Mouse (Mus musculus) heart, postnatal 25 days (tissue): ENCODE data around the gene Fgfr2. TPM values are rescaled to one million over a fixed set of nuclear protein-coding genes. Genes with fewer than 3 reads are reported as not detected.

Source experiments
- DNase-seq: peaks from one replicate; pipeline ENCODE4 v3.0.0; 2022; ENCODE audit warnings: low spot score
- intact Hi-C: fragments of 180-260 bp; cut with DNase I; formaldehyde crosslinking; loops from one replicate; pipeline ENCODE4 v1.15.1; 2025
- total RNA-seq, 2 experiments: library from RNA; stranded (reverse); gene quantifications; 2 replicates each; pipeline ENCODE4 v1.2.3; 2021

Fgfr2 gene
- total RNA-seq, 2 experiments from 2014 or later = 1.7 to 1.8 TPM

GRCm38 (mm10) chr7:132253513-132253912 lies 869.6 kb downstream of the Fgfr2 start:
- intact Hi-C loops = no loop called here
- DNase-seq = no peak

DNA sequence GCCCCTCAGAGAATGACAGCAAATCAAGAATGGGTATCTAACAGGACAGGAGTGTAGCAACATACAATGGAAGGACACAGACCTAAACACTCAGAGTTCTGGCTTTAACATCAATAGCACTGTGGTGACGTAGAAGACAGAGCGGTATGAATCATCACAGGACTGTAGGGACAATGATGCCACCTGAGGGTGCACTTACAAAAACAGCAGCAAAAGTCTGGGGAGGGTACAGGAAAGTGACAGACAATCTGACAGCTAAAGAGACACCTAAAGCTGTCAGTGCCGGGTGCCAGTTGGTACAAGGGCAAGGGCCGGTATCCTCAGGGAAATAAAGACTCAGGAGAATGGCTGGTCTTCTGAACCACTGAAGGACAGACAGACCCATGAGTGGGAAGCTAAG lies 870.1 kb downstream of the Fgfr2 start:
- intact Hi-C loops = no loop called here

GRCm38 (mm10) chr7:132249563-132250119 lies 873.5 kb downstream of the Fgfr2 start:
- intact Hi-C loops = no loop called here
- DNase-seq = no peak

More for the DNA sequence above, 870.1 kb downstream of the Fgfr2 start:
- no peak for DNase-seq

DNA sequence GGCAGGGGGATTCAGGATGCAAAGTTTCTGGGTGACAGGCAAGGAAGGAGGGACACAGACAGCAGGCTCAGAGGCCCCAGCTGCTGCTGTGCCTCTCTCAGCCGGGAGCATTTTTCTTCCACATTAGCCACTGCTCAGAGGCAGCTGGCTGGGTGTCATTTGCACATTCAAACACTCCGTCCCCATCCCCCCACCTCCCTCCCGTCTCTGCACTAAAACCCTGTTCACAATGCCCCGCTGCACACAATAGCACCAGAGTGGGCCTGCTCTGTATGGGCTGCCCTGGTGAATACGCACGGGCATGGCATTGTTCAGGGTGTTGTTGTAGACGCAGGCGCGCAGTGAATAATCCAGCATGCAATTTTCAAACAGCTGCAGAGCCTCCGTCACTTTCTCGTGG lies 875.6 kb downstream of the Fgfr2 start:
- intact Hi-C loops = no loop called here
- DNase-seq = no peak

- intact Hi-C loops = no loop called here
- no peak for DNase-seq
These were observed 876.1 kb downstream of the Fgfr2 start for GRCm38 (mm10) chr7:132247091-132247490.

- intact Hi-C loops = loop anchor here (2.0 kb wide), 1 partner anchor 39 kb away; no protein-coding TSS in a partner anchor
- DNase-seq = peak; percentile 21
These were observed 877.4 kb downstream of the Fgfr2 start for GRCm38 (mm10) chr7:132245730-132246129.

DNA sequence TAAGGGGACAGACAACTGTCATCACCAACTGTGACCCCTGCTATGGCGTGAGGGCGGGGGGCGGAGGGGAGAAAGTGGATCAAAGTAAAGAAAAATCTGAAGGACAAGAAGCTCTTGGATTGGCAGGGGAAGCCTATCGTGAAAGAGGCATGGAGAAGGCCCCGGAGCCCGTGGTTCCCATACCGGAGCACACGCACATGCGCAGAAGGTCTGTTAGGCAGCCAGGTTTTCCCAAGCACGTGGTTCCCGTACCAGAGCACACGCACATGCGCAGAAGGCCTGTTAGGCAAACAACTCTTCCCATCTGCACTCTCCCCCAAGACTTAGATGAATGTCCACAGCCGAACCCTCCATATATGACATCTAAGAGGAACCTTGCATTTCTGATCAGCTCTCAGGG lies 878.5 kb downstream of the Fgfr2 start:
- DNase-seq = no peak
- intact Hi-C loops = loop anchor here (2.0 kb wide), 1 partner anchor 40 kb away; no protein-coding TSS in a partner anchor

DNA sequence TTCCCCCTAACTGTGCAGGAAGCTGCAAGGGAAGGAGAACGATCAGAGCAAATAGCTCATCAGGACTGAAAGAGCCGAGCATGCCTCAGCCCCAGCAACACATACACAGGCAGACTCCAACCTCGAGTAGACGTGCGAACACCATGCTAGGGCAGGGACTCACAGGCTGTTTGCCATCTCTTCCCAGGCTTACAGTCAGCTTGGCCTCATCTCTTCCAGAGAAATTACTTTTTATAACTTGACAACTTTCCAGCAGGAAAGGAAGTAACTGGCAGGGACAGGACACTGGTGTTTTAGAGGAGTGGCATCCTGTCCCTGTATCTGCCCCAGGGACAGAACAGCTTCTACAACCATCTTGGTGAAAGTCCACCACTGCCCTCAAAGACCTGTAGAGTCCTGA lies 879.9 kb downstream of the Fgfr2 start:
- intact Hi-C loops = no loop called here
- no peak for DNase-seq

DNA sequence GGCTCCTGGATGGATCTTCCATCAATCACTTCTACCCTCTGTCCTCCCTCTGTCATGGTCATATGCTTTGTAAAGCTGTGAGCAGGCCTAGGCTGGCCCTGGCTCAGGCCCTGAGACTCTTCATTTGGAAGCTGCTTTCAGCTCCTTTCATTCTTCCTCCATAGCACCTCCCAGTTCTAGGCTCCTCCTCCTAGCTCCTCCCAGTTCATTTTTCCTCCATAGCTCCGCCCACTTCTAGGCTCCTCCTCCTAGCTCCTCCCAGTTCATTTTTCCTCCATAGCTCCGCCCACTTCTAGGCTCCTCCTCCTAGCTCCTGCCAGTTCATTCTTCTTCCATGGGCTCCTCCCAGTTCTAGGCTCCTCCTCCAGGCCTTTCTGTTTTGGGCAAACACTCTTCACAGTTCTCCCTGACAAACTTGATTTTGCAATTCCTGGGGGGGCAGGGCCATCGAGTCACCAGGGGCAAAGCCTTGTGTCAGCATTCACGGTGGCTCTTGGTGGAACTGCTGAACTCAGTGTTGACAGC lies 880.5 kb downstream of the Fgfr2 start:
- intact Hi-C loops = no loop called here
- no peak for DNase-seq

- DNase-seq = no peak
- intact Hi-C loops = no loop called here
These were observed 884.2 kb downstream of the Fgfr2 start for GRCm38 (mm10) chr7:132238921-132239320.

DNA sequence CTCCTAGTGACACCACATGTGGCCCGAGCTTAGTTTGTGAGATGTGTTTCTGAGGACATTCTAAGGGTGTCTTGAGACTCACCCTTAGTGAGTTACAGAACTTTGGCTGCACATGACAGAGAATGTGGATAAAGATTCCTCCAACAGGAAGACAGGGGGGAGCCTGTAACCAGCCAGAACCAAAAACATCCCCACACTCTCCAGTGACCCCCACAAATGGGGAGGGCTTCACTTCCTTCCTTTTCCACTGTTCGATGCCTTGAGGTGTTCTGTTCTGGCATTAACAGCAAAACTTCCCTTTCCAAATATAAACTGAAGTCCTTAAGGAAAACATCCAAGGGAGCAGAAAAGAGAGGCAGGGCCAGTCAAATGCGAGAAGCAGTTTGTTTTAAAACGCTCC lies 886.0 kb downstream of the Fgfr2 start:
- no peak for DNase-seq
- intact Hi-C loops = loop anchor here (2.0 kb wide), 1 partner anchor 80 kb away; the partner anchor contains the start of gene Chst15

GRCm38 (mm10) chr7:132236789-132237188 lies 886.4 kb downstream of the Fgfr2 start:
- DNase-seq = no peak
- intact Hi-C loops = loop anchor here (2.0 kb wide), 1 partner anchor 80 kb away; the partner anchor contains the start of gene Chst15

- no peak for DNase-seq
- intact Hi-C loops = no loop called here
These were observed 888.9 kb downstream of the Fgfr2 start for GRCm38 (mm10) chr7:132234250-132234649.

GRCm38 (mm10) chr7:132233732-132234131 lies 889.4 kb downstream of the Fgfr2 start:
- no peak for DNase-seq
- intact Hi-C loops = no loop called here

DNA sequence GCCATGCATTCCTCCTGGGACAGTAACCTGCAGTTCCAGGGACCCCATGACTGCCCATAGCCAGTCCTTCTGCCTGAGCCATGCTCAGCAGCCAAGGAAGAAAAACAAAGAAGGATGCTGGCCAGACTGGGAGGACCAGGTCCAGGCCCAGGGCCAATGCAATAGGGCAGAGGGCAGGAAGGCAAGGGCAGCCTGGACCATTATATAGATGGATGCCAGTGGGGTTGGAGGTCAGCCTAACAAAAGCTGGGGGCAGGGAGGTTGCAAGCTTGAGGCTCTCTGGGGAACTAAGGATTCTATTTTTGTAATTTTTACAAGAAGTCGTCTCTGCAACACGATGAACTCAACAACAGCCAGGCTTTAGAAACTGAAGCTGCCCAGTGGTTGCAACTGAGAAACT lies 890.2 kb downstream of the Fgfr2 start:
- intact Hi-C loops = no loop called here
- DNase-seq = no peak

DNA sequence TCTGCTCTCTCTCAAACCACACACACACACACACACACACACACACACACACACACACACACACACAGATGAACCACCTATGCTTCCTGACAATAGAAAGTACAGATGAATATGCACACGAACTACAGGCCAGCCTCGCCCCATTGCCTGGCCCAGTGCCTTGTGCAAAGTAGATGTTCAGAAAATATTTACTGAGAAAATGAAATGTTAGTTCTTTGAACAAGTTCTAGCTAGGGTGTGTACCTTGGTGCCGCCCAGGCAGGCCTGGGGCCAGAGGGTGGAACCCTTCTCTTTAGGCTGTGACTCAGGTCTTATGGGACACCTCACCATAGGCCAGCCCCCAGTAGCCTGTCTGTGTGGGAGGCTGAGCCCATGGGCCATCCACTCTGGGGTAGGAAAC lies 891.7 kb downstream of the Fgfr2 start:
- intact Hi-C loops = no loop called here
- DNase-seq = no peak

- no peak for DNase-seq
- intact Hi-C loops = no loop called here
These were observed 892.2 kb downstream of the Fgfr2 start for GRCm38 (mm10) chr7:132230961-132231360.

GRCm38 (mm10) chr7:132227075-132227640 lies 896.0 kb downstream of the Fgfr2 start:
- intact Hi-C loops = loop anchor here (2.0 to 5.0 kb wide), 2 partner anchors 90 to 412 kb away; partner anchors contain the start of gene Chst15

GRCm38 (mm10) chr7:132226379-132227074 lies 896.6 kb downstream of the Fgfr2 start:
- intact Hi-C loops = loop anchor here (1.0 to 5.0 kb wide), 4 partner anchors 91 to 412 kb away; partner anchors contain the start of gene Chst15
- peak; percentile 42 for DNase-seq

More at GRCm38 (mm10) chr7:132227075-132227640, 896.0 kb downstream of the Fgfr2 start:
- no peak for DNase-seq

GRCm38 (mm10) chr7:132223452-132224141 lies 899.6 kb downstream of the Fgfr2 start:
- intact Hi-C loops = no loop called here
- no peak for DNase-seq
